Mouse (Mus musculus): ENCODE measurements around the gene Dck. TPM values are rescaled to one million over a fixed set of nuclear protein-coding genes. Genes with fewer than 3 reads are reported as not detected.
"Not testable (repeated sequence)": the region's sequence is repeated elsewhere in the genome, so short reads cannot be mapped to it uniquely, and the experiment has no call there.

Gene Dck
- polyA plus RNA-seq, 1 experiment from 2014 or later = 110 TPM

GRCm38 (mm10) chr5:88727593-88728144 lies 37.1 kb upstream of the Dck start:
- Histone ChIP-seq H3K9ac (replicated peaks; ENCODE audit: low read length) (no peak overlapping the region), H3K27ac (replicated peaks; ENCODE audit: low read depth, low read length) (no peak overlapping the region), H3K4me3 (ENCODE audit: low read depth, low read length) (no peak overlapping the region), H3K27me3 (ENCODE audit: control insufficient read depth, insufficient read depth, low read length) (no peaks in the 10 kb centered on the region), H3K4me2 (ENCODE audit: low read depth, low read length) (no peak overlapping the region), H3K9me3 (replicated peaks; ENCODE audit: control insufficient read depth, low read length) (no peaks in the 10 kb centered on the region), H3K36me3 (replicated peaks; ENCODE audit: control insufficient read depth, insufficient read depth, low read depth, low read length) (no peaks in the 10 kb centered on the region), H3K4me1 (ENCODE audit: control insufficient read depth, insufficient read depth, low read length) (no peaks in the 10 kb centered on the region)
- 89% methylated on average over 3 of the region's 3 CpGs for WGBS
- DNase-seq (ENCODE audit: low spot score) = no peak
- ATAC-seq (replicated peaks; ENCODE audit: insufficient number of reproducible peaks, low FRiP score, low TSS enrichment, low read depth) = no peak

DNA sequence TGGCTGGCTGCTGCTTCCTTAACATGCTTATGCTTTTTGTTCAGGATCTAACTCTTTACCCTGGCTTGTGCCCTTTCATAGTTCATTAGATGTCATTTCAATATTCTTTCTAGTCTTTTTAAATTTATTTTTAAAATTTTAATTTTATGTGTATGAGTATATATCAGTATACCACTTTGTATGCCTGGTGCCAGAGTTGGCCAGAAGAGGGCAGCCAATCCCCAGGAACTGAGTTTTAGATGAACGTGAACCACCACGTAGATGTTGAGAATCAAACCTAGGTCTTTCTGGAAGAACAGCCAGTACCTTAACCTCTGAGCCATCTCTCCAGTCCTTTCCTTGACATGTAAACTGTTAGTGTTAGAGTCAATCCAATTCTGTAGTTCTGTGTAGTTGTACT lies 30.0 kb upstream of the Dck start:
- Histone ChIP-seq H3K9ac (replicated peaks; ENCODE audit: low read length) (no peak overlapping the region), H3K4me1 (ENCODE audit: control insufficient read depth, insufficient read depth, low read length) (no peaks in the 10 kb centered on the region), H3K27ac (replicated peaks; ENCODE audit: low read depth, low read length) (no peak overlapping the region), H3K9me3 (replicated peaks; ENCODE audit: control insufficient read depth, low read length) (no peaks in the 10 kb centered on the region), H3K4me2 (ENCODE audit: low read depth, low read length) (no peak overlapping the region), H3K4me3 (ENCODE audit: low read depth, low read length) (no peak overlapping the region), H3K36me3 (replicated peaks; ENCODE audit: control insufficient read depth, insufficient read depth, low read depth, low read length) (no peaks in the 10 kb centered on the region), H3K27me3 (ENCODE audit: control insufficient read depth, insufficient read depth, low read length) (no peaks in the 10 kb centered on the region)
- WGBS = 96% methylated on average over 2 of the region's 2 CpGs
- no peak for DNase-seq (ENCODE audit: low spot score)
- no peak for ATAC-seq (replicated peaks; ENCODE audit: insufficient number of reproducible peaks, low FRiP score, low TSS enrichment, low read depth)

DNA sequence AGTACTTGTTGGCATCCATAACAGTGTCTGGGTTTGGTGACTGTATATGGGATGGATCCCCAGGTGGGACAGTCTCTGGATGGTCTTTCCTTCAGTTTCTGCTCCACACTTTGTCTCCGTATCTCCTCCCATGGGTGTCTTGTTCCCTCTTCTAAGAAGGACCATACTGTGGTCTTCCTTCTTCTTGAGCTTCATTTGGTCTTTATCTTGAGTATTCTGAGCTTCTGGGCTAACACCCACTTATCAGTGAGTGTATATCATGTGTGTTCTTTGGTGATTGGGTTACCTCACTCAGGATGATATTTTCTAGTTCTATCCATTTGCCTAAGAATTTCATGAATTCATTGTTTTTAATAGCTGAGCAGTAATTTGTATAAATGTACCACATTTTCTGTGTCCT lies 23.7 kb upstream of the Dck start:
- not testable (repeated sequence) for H3K27ac ChIP-seq (replicated peaks; ENCODE audit: low read depth, low read length); H3K27me3 ChIP-seq (ENCODE audit: control insufficient read depth, insufficient read depth, low read length); DNase-seq (ENCODE audit: low spot score); H3K4me1 ChIP-seq (ENCODE audit: control insufficient read depth, insufficient read depth, low read length); H3K9me3 ChIP-seq (replicated peaks; ENCODE audit: control insufficient read depth, low read length); H3K4me3 ChIP-seq (ENCODE audit: low read depth, low read length); H3K36me3 ChIP-seq (replicated peaks; ENCODE audit: control insufficient read depth, insufficient read depth, low read depth, low read length); H3K4me2 ChIP-seq (ENCODE audit: low read depth, low read length); ATAC-seq (replicated peaks; ENCODE audit: insufficient number of reproducible peaks, low FRiP score, low TSS enrichment, low read depth); H3K9ac ChIP-seq (replicated peaks; ENCODE audit: low read length)
- 85% methylated on average over 1 of the region's 1 CpGs for WGBS

- no peaks in the 10 kb centered on the region for H3K9me3 ChIP-seq (replicated peaks; ENCODE audit: control insufficient read depth, low read length)
- no peaks in the 10 kb centered on the region for H3K36me3 ChIP-seq (replicated peaks; ENCODE audit: control insufficient read depth, insufficient read depth, low read depth, low read length)
- no peaks in the 10 kb centered on the region for H3K4me1 ChIP-seq (ENCODE audit: control insufficient read depth, insufficient read depth, low read length)
- H3K27ac ChIP-seq (replicated peaks; ENCODE audit: low read depth, low read length) = no peak overlapping the region
- H3K27me3 ChIP-seq (ENCODE audit: control insufficient read depth, insufficient read depth, low read length) = no peaks in the 10 kb centered on the region
- ATAC-seq (replicated peaks; ENCODE audit: insufficient number of reproducible peaks, low FRiP score, low TSS enrichment, low read depth) = no peak
- WGBS = 73% methylated on average over 1 of the region's 1 CpGs
- no peak for DNase-seq (ENCODE audit: low spot score)
- no peak overlapping the region for H3K4me3 ChIP-seq (ENCODE audit: low read depth, low read length)
- H3K9ac ChIP-seq (replicated peaks; ENCODE audit: low read length) = no peak overlapping the region
- no peak overlapping the region for H3K4me2 ChIP-seq (ENCODE audit: low read depth, low read length)
Observed at GRCm38 (mm10) chr5:88747774-88748173, 17.0 kb upstream of the Dck start.

DNA sequence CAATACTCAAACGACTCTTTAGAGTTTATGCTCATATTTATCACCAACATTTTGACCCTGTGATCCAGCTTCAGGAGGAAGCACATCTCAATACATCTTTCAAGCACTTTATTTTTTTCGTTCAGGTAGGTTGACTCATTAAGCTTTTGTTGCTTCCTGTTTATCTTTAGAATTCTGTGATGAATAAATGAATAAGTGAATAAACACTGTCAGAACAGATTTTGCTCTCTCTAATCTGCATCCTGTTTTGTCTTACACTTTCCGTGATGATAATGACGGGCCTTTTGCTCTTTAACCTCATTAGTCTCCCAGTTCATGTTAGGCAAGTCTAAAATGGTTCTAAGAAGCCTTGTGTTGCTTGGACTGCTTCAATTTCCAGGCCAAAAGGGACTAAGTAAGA lies 11.6 kb upstream of the Dck start:
- Histone ChIP-seq H3K9ac (replicated peaks; ENCODE audit: low read length) (no peak overlapping the region), H3K4me3 (ENCODE audit: low read depth, low read length) (no peak overlapping the region), H3K9me3 (replicated peaks; ENCODE audit: control insufficient read depth, low read length) (no peaks in the 10 kb centered on the region), H3K36me3 (replicated peaks; ENCODE audit: control insufficient read depth, insufficient read depth, low read depth, low read length) (no peaks in the 10 kb centered on the region), H3K27me3 (ENCODE audit: control insufficient read depth, insufficient read depth, low read length) (no peaks in the 10 kb centered on the region), H3K27ac (replicated peaks; ENCODE audit: low read depth, low read length) (no peak overlapping the region), H3K4me2 (ENCODE audit: low read depth, low read length) (no peak overlapping the region), H3K4me1 (ENCODE audit: control insufficient read depth, insufficient read depth, low read length) (no peaks in the 10 kb centered on the region)
- WGBS = 87% methylated on average over 4 of the region's 4 CpGs
- ATAC-seq (replicated peaks; ENCODE audit: insufficient number of reproducible peaks, low FRiP score, low TSS enrichment, low read depth) = no peak
- DNase-seq (ENCODE audit: low spot score) = no peak

GRCm38 (mm10) chr5:88762611-88763010 lies 2.2 kb upstream of the Dck start:
- DNase-seq (ENCODE audit: low spot score) = no peak

GRCm38 (mm10) chr5:88764430-88764986 lies 288 bp upstream of the Dck start:
- H3K36me3 ChIP-seq (replicated peaks; ENCODE audit: control insufficient read depth, insufficient read depth, low read depth, low read length) = no peaks in the 10 kb centered on the region
- ATAC-seq (replicated peaks; ENCODE audit: insufficient number of reproducible peaks, low FRiP score, low TSS enrichment, low read depth) (peak; percentile 72), DNase-seq (ENCODE audit: low spot score) (no peak)
- H3K9me3 ChIP-seq (replicated peaks; ENCODE audit: control insufficient read depth, low read length) = no peaks in the 10 kb centered on the region
- peak overlapping the region; percentile 26 for H3K4me2 ChIP-seq (ENCODE audit: low read depth, low read length)
- peak overlapping the region; percentile 69 for H3K4me3 ChIP-seq (ENCODE audit: low read depth, low read length)
- H3K4me1 ChIP-seq (ENCODE audit: control insufficient read depth, insufficient read depth, low read length) = no peaks in the 10 kb centered on the region; the same call in 1 of the 2 replicates
- no peaks in the 10 kb centered on the region for H3K27me3 ChIP-seq (ENCODE audit: control insufficient read depth, insufficient read depth, low read length)
- no peak overlapping the region for H3K27ac ChIP-seq (replicated peaks; ENCODE audit: low read depth, low read length)
- under 1% methylated on average over 23 of the region's 23 CpGs for WGBS
- H3K9ac ChIP-seq (replicated peaks; ENCODE audit: low read length) = no peak overlapping the region; the same call in none of the 2 replicates

More at GRCm38 (mm10) chr5:88762611-88763010, 2.2 kb upstream of the Dck start:
- no peaks in the 10 kb centered on the region for H3K36me3 ChIP-seq (replicated peaks; ENCODE audit: control insufficient read depth, insufficient read depth, low read depth, low read length)
- H3K4me3 ChIP-seq (ENCODE audit: low read depth, low read length) = no peak overlapping the region
- WGBS = 88% methylated on average over 5 of the region's 5 CpGs
- H3K27me3 ChIP-seq (ENCODE audit: control insufficient read depth, insufficient read depth, low read length) = no peaks in the 10 kb centered on the region
- no peak for ATAC-seq (replicated peaks; ENCODE audit: insufficient number of reproducible peaks, low FRiP score, low TSS enrichment, low read depth)
- no peaks in the 10 kb centered on the region; the same call in 1 of the 2 replicates for H3K4me1 ChIP-seq (ENCODE audit: control insufficient read depth, insufficient read depth, low read length)
- H3K4me2 ChIP-seq (ENCODE audit: low read depth, low read length) = no peak overlapping the region
- no peak overlapping the region for H3K9ac ChIP-seq (replicated peaks; ENCODE audit: low read length)
- no peak overlapping the region for H3K27ac ChIP-seq (replicated peaks; ENCODE audit: low read depth, low read length)
- H3K9me3 ChIP-seq (replicated peaks; ENCODE audit: control insufficient read depth, low read length) = no peaks in the 10 kb centered on the region

DNA sequence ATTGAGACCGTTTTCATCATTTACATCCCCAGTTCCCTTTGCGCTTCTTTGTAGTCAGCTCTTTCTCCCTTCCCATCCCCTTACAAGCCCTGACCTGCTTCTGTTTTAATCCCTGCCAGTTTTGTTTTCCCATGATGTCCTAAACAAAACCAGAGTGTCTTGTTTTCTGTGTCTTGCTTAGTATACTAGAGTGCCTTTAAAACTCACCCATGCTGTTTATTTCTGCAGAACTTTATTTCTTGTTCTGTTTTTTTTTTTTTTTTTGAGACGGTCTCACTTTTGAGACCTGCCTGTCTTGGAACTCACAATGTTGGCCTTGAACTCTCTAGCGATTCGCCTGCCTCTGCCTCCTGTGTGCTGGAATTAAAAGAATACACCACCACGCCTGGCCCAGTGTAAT lies 791 bp downstream of the Dck start:
- no peak for ATAC-seq (replicated peaks; ENCODE audit: insufficient number of reproducible peaks, low FRiP score, low TSS enrichment, low read depth)
- peak; percentile 47 for DNase-seq (ENCODE audit: low spot score)
- H3K9me3 ChIP-seq (replicated peaks; ENCODE audit: control insufficient read depth, low read length) = no peaks in the 10 kb centered on the region
- 16% methylated on average over 6 of the region's 6 CpGs for WGBS
- peak overlapping the region; percentile 32 for H3K4me2 ChIP-seq (ENCODE audit: low read depth, low read length)
- peak overlapping the region; percentile 69 for H3K4me3 ChIP-seq (ENCODE audit: low read depth, low read length)
- H3K27ac ChIP-seq (replicated peaks; ENCODE audit: low read depth, low read length) = peak overlapping the region; percentile 89; the same call in 1 of the 2 replicates
- H3K27me3 ChIP-seq (ENCODE audit: control insufficient read depth, insufficient read depth, low read length) = no peaks in the 10 kb centered on the region
- H3K36me3 ChIP-seq (replicated peaks; ENCODE audit: control insufficient read depth, insufficient read depth, low read depth, low read length) = no peaks in the 10 kb centered on the region
- no peaks in the 10 kb centered on the region; the same call in 1 of the 2 replicates for H3K4me1 ChIP-seq (ENCODE audit: control insufficient read depth, insufficient read depth, low read length)
- H3K9ac ChIP-seq (replicated peaks; ENCODE audit: low read length) = peak overlapping the region; percentile 85

Measured in embryonic facial prominence, embryonic 11.5 days (tissue).